Mouse (Mus musculus) lung, postnatal 10 days (tissue): ENCODE measurements around the gene Aff3.
"Not testable (repeated sequence)": the region's sequence is repeated elsewhere in the genome, so short reads cannot be mapped to it uniquely, and the experiment has no call there.

Source experiments
- DNase-seq: peaks from one replicate; pipeline ENCODE4 v3.0.0; 2021

The Aff3 gene

DNA sequence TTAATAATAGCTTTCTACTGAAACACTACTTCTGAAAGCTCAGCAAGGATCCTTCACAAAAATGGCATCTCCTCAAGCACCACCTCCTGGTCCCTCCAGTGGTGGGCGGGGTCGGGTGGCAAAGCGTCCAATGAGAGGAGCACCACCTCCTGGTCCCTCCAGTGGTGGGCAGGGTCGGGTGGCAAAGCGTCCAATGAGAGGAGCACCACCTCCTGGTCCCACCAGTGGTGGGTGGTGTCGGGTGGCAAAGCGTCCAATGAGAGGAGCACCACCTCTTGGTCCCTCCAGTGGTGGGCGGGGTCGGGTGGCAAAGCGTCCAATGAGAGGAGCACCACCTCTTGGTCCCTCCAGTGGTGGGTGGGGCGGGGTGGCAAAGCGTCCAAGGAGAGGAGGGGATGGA lies 234.4 kb downstream of the Aff3 start:
- DNase-seq, result not testable (repeated sequence)

DNA sequence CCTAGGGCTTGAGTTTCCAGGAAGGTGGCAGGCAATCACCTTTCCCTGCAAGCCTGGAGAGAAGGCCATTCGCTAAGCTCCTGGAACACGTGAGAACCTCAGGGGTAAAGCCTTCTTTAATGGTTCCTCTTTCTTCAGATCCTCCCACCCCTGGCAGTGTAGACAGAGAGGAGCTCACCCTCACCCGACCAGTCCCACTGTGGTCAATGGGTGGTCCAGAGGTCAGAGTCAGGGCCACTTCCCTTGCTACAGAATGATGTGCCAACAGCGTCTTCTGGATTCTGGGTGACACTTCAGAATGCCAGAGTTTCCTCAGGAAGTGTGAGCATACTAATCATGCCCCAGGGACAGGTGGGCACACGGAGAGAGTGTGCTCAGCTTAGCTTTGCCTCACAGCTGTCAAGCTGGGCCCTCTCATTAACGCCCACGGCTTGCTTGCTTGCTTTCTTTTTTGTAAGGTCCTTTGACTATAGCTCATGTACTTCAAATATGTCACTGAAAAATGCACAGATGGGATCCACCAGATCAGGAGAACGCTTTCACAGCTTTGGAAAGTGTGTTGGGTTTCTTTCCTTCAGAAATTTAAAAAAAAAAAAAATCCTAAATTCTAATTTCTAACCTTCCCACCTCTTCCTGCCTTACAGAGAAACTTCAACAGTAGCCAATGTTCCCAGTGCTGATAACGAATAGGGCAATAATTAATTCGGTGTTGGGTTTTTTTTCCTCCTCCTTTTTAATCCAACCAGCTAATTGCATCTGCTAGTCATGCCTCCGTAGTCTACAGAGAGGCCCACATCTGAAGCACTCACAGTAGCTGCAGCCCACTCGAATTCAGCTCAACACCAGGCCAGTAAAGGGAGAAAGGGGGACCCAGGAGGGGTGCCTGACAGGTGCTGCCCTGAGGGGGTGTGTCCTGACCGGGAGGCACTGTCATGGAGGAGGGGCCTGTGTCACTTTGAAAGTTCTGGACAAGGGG lies 235.8 kb downstream of the Aff3 start:
- DNase-seq, result no peak

DNA sequence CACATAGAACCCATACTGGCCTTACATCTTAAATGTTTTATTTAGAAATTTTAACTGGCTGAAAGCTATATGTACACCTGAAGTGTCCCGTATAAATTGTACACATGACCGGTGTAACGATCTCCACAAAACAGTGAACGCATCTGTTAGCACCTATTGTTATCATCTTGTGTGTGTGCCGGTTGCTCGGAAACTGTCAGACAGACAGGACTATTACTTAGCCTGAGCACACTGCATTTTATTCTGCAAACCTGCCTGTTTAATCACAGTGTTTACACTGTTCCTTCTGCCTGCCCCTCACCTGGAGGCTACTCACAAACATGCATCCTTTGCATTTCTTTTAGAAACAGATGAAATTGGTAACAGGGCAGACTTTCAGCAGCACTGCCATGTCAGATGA lies 241.8 kb downstream of the Aff3 start:
- no peak for DNase-seq

DNA sequence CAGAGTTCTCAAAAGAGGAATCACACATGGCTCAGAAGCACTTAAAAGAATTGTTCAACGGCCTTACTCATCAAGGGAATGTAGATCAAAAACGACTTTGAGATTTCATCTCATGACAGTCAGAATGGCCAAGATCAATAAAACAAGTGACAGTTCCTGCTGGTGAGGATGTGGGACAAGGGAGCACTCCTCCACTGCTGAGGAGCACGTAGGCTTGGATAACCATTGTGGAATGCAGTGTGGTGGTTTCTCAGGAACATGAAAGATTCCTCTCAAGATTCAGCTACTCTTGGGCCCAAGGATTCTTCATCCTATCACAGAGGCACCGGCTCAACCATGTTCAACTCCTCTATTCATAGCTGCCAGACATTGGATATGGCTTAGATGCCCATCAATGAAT lies 245.4 kb downstream of the Aff3 start:
- DNase-seq, result no peak

DNA sequence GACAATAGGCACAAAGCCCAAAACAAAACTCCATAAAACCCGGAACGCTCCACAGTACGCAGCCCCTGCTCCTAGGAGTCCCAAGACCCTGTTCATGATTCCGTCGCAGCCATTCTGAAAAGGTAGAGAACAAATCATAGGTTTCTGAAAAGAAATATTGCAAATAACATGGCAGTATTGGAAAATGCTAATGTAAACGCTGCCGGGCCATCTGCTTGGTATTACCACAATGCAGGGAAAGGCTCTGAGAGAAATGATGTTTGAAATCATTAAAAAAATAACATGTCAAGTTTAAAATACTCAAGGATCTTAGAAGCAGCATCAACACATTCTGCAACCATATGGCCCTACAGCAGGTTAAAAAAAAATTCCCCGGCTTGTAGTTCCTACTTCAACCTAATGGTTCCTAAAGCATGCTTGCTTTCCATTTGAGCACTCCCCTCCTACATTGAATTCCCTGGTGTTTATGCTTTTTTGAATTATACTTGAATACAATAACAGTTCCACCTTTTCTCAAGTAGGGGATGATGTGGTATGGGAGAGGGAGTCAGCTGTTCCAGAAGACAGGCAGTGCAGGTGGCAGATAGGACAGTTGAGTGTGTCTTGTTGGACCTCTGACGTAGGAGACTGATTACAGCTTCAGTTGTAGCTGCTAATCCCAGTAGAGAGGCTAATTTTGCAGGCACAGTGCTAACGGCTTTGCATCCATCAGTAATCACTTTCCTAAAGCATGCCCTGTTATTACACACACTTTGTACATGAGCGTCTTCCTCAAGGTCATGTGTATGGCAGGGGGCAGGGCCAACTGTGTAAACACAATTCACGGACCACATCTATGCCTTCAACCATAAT lies 246.3 kb downstream of the Aff3 start:
- DNase-seq, result no peak

DNA sequence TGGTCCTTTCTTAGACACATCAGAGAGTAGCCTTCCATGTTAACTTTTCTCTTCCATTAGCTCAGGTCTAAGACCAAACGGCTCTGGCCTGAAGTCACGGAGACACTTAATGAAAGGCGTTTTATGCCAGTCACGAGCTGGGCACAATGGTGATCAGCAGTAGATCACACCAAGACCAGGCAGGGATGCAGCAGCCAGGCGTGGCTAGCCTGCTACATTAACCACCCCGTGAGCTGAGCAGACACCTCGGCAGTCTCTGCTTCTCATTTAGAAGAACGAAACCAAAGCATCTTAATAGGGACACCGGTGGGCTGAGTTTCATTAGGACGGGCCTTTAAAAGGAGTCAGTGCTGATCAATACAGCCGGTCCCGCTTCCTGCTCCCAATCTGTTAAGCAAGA lies 247.6 kb downstream of the Aff3 start:
- DNase-seq, result no peak

DNA sequence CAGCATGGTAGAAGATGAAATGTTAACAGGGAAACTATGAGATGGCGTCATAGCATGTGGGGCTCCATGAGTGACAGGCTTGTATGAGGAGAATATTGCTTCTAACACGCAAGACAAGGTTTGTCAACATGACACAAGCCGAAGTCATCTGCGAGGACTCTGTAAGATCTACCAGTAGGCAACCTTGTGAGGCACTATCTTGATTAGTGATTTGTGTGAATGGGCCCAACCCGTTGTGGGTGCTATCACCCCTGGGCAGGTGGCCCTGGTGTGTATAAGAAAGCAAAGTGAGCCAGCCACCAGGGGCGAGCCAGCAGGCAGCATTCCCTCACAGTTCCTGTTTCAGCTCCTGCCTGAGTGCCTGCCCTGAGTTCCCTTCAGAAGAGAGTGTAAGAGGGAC lies 249.2 kb downstream of the Aff3 start:
- DNase-seq, result no peak

DNA sequence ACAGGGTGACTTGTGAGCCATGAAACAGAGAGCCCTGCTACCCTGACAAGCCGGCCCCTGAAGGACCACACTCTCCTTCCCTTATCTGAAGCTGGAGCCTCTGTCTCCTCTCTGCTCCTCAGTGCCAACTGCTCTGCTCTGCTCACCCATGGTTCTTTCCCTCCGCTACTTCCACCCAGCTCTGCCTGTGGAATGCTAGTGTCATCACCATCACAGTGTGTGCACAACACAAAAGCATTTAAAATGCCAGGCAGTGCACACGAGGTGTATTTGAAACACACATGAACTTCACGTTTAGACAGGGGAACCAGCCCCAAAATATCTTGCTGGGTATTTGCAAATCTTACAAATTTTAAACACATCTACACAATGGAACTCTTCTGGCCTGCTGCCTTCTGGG lies 253.6 kb downstream of the Aff3 start:
- DNase-seq, result no peak

DNA sequence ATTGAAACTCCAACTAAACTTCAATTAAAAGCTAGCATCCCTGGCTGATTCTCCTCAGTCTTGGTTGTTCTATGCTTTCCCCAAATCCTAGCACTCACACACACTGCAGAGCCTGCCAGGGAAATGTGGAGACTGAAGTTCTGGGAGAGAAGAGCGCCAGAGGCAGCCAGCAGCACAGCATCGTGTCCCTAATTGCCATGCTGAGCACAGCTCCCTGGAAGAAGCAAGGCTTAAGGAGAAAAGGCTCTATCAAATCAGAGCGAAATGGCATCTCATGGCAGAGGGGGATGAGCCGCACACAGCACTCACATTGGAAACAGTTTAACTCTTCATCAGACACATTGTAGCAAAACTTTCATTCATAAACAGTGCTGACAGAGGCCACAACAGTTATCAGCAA lies 254.3 kb downstream of the Aff3 start:
- DNase-seq, result no peak

DNA sequence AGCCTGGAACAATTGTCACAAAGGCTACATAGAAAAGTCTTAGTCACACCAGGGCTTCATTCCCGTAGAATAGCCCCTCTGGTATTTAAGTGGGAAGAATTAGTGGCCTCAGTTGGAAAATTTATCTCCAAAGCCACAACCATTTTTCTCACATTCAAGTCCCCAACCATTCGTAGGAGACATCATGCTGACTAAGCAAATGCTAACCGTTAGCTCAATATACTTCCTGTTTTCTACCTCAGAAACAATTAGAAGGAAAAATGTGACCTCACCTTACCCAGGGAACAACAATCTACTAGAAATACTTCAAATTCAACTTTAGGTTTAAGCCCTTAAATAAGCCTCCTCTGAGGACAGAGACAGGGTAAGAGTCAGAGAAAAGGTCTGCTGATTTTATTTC lies 256.5 kb downstream of the Aff3 start:
- DNase-seq, result no peak

DNA sequence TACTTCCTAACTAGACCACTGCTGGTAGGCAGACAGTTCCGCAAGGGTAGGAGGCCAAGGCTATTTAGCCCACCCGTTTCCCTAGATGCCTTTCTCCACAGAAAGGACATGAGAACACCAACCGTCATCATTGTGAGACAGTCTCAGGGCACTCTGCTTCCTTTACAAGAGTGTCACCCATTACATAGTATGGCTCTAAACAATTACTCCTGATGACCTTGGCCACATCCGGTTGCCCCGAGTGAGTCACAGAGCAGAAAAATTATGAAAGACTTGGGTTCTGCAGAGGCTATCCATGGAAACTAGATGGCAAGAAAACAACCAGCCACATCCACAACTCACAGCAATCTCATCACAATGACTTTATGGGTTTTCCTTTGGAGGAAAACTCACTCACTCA lies 261.0 kb downstream of the Aff3 start:
- no peak for DNase-seq

DNA sequence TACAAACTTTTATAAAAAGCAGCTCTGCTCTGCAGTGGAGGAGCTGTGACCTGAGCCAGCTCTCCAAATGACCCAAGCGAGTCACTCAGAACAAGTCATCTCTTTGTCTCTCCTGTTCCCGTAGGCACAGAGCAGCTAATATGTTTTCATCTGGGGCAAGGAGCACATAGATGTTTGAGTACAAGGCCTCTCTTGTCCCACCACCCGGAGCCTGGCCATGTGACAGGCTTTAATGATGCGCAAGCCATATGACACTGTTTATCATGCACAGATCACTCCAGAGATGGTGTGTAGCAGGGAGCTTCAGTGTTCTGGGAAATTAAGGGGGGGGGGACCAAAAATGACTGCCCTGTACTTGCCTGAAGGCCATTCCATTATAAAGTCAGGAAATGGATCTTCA lies 262.9 kb downstream of the Aff3 start:
- DNase-seq, result no peak

DNA sequence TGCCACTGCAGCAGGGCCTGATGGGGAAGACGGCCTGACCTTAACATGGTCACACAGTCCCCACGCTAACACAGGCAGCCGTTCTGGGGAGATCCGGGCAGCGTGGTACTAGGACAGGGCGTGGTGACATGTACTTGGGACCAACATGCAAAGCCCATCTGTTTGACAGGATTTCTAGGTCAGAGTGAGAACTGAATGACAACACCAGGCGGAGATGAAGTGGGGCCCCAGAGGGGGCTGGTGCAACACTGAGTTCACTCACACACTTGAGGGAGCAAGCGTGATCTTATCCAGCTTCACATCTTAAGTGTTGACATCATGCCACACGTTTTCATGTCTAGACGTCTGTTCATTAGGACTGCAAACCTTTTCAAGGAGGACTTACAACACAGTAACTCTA lies 265.5 kb downstream of the Aff3 start:
- peak; percentile 33 for DNase-seq

DNA sequence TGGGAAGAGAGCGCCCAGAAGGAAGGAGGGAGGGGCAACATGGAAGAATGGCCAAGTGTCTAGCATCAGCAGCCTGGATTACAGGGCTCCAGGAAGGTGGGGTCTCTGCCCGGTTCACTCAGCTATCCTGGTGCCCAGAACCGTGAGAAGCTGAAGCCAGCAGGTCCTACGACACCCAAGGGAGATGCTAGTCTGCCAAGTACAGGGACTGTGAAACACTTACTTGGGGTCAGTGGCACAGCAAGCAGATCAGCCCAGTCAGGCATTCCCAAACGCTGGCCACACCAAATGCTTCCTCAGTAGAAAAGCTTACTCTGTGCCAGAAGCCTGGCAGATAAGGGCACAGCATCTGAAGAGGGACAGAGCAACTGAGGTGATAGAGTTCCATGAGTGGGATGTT lies 266.2 kb downstream of the Aff3 start:
- no peak for DNase-seq

DNA sequence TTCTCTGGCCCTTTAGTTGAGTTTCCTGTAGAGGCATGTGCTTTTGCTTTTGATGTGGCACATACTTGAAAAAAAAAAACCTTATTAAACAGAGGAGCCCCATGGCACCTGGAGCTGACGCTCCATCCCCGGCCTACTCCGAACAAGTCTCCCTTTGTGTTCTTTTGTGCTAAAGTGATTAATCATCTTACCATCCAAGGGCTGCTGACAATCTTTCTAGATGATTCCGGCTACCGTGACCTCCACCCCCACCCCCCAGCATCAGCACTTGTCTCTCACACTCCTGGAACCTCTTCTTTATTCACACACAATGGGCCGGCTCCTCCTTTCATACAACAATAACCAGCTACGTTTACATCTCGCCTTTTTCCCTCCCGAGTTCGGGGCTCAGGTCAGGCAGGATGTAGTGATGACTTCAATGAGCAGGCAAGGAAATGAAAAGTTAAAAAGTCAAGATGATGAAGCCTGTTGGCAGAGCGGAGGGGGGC lies 269.5 kb downstream of the Aff3 start:
- peak; percentile 22 for DNase-seq

DNA sequence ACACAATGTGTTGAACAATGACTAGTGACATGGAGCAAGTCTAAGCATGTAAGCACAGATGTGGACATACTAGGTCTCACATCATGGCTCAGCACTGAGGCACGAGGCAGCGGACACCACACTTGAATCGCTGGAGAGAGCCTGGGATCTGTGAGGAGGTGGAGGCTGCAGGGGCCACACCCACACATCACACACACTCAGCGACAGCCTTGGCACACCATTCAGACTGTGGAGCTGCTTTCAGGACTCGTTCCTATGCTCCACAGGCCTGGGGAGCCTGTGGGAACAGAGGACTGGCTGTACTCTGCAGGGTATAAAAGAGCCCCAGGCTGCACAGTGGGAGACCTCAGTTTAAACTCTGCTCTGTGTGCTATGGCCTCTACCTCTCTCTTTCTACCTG lies 270.3 kb downstream of the Aff3 start:
- DNase-seq, result peak; percentile 11

DNA sequence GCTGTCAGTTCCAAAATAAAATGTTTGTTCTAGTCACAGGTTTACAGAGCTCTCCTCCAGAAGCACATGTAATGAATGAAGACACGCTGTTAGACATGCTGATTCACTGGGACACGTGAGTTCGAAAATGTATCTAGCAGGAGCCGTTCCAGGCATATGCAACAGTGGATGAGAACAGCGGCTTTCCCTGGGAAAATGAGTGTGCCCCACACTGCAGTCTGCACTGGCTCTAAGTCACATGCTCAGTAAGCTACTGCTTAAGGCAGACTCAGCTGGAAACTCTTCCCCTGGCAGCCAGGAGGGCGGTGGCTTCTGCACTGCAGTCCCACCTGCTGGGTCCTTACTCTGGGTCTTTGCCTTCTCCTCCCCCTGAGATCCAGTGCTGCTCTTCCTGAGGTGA lies 271.2 kb downstream of the Aff3 start:
- no peak for DNase-seq

DNA sequence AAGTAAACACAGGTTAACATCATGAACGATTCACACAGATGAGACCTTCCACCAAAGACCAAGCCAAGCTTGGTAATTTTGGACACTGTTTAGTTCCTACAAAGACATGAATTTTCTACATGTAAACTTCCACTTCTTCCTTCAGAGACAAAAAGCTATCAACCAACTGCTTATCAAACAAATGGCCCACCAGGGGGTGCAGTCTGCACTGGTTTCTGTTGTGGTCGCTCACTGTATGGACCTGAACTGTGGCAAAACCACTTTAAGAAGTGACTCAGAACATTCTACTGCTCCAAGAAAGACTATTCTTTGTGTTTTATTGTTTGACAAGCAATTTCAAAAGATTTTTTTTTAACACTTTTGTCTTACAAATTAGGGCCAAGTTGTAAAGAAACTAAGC lies 271.8 kb downstream of the Aff3 start:
- DNase-seq, result peak; percentile 89

DNA sequence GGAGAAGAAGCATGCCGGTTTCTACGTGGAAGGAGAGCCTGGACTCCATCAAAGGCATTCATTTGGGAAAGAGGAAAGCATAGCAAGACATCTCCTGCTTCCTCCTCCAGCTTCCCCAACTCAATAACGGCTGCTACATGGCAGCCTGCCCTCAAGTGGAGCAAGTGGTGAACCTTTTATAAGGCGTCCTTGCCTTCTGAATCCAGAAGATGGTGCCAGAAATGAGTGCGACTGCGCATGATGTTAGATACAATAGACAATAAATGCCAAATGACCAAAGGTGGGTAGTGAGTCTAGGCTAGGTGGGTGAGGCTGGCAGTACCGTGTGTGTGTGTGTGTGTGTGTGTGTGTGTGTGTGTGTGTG lies 273.9 kb downstream of the Aff3 start:
- peak; percentile 38 for DNase-seq

DNA sequence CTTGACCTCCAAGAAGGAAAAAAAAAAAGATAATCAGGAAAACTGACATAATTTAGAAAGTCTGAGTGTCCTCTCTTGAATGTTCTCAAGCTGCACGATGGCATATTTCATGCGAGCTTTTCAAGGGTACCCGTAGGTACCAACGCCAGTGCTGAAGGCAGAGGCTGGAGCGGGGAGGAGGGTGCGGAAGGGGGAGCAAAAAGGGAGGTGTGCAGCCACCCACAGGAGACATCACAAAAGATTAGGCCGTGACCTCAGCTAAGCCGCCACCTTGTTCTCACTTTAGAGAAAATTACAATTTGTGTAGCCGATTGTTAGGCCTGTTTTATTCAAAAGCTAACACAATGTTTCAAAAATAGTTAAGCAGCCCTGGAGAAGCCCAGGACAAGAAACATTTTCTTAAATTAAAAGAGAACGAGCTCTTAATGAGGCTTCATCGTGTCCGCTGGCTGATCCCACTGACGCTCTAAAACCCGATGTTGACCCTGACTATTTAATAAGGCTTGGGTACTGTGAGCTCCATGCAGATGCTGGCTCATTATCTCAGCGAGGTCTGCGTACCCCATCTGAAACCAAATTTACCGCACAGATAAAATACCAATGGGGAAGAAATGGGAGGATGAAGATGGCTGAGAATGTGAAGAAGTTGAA lies 274.4 kb downstream of the Aff3 start:
- DNase-seq, result no peak

DNA sequence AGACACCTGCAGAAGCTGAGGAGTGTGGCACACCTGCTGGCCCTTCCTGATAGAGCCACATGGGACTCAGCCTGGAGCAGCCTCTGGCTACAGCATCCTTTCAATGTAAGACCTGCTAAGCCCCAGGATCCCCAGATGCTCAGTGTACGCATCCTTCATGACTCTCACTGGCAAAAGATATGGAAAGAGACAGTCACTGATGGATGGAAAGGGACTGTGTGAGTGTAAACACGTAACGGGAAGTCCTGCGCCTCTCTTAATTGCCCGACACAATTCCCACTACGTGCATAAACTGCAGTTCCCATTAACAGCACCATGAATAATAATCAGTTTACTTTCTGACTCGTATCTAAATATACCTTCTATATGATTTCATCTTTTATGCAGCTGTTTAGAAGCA lies 275.2 kb downstream of the Aff3 start:
- no peak for DNase-seq

DNA sequence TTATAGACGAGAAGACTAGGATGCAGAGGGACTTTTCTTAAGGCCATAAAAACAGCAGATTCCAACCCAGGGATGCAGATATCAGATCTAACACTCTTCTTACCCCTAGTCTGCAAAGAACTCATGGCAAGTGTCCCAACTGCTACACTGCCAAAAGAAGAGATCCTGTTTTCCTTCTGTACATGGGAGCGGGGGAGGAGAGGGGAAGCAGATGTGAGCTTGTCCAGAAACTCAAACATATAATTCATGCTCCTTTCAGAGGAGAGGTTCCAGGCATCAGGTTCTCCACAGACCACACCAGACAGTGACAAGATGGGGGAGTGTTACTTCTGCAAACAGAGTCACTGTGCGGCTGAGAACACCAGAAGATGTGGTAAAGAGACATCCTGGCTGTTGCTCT lies 276.3 kb downstream of the Aff3 start:
- no peak for DNase-seq

DNA sequence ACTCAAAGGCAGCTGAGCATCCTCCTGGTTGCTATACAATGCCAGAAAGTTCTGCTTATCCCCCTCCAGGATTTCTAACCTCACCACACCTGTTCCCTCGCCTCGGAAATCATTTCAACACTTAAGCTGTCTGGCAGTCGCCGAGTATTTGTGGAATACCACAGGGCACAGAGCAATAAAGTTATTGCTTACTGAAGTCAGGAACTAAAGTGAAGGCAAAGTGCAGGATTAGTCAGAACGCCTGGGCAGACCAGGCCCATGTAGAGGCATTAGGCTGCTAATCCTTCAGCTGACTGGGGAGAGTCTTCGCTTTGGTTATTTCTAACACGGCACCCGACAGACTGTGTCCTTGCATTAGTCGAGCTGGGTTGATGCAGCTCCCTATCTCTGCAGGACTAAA lies 277.3 kb downstream of the Aff3 start:
- no peak for DNase-seq
